Mouse (Mus musculus) megakaryocyte, embryonic 14.5 days (primary cell): ENCODE results near the gene Oxsr1. TPM values are rescaled to one million over a fixed set of nuclear protein-coding genes. Genes with fewer than 3 reads are reported as not detected.

Experiments
- H3K27me3 ChIP-seq: replicated peaks from 2 replicates; pipeline ENCODE3; 2012; ENCODE audit warnings: inconsistent platforms
- H3K36me3 ChIP-seq: replicated peaks from 2 replicates; pipeline ENCODE3; 2012; ENCODE audit warnings: low read length, inconsistent platforms, mixed read lengths
- H3K4me1 ChIP-seq: 2 replicates; pipeline ENCODE4 v1.6.1; 2012; ENCODE audit warnings: inconsistent platforms
- H3K4me3 ChIP-seq: replicated peaks from 2 replicates; pipeline ENCODE3; 2012; ENCODE audit warnings: moderate library complexity, mild to moderate bottlenecking, inconsistent platforms
- H3K9me3 ChIP-seq: 2 replicates; pipeline ENCODE4 v1.6.1; 2012; ENCODE audit warnings: inconsistent platforms
- FLI1 ChIP-seq: IDR thresholded peaks from 2 replicates; pipeline ENCODE4 v1.6.1; 2012; ENCODE audit warnings: low read length, inconsistent platforms, mixed read lengths
- GATA1 ChIP-seq: IDR thresholded peaks from 3 replicates; pipeline ENCODE4 v1.6.1; 2012; ENCODE audit warnings: mixed read lengths, low read length, inconsistent platforms, borderline replicate concordance
- polyA plus RNA-seq: library from polyadenylated mRNA; stranded (reverse); fragments of >175 nt; gene quantifications from 2 replicates; pipeline ENCODE4 v1.2.3, GENCODE M21; 2012; ENCODE audit warnings: low replicate concordance; ENCODE audit not compliant: insufficient read depth

Oxsr1 gene
- polyA plus RNA-seq, 1 experiment: 8.2 TPM

- Histone ChIP-seq H3K4me1 (no peaks in the 10 kb centered on the region), H3K9me3 (peaks cover 48% of the 10 kb centered on the region), H3K27me3 (no peaks in the 10 kb centered on the region), H3K4me3 (no peak overlapping the region), H3K36me3 (no peaks in the 10 kb centered on the region)
- TF ChIP-seq GATA1: no peak
- TF ChIP-seq FLI1: no peak
These were observed 115.1 kb downstream of the Oxsr1 start for GRCm38 (mm10) chr9:119207113-119207512.

- no peaks in the 10 kb centered on the region for H3K27me3 ChIP-seq
- TF ChIP-seq FLI1: no peak
- no peak for TF ChIP-seq GATA1
These were observed 115.6 kb downstream of the Oxsr1 start for GRCm38 (mm10) chr9:119206666-119207065.

GRCm38 (mm10) chr9:119205756-119206155, 116.5 kb downstream of the Oxsr1 start:
- H3K4me1 ChIP-seq: no peaks in the 10 kb centered on the region
- H3K36me3 ChIP-seq: no peaks in the 10 kb centered on the region
- H3K9me3 ChIP-seq: peaks cover 37% of the 10 kb centered on the region
- TF ChIP-seq GATA1: no peak
- TF ChIP-seq FLI1: no peak
- no peak overlapping the region for H3K4me3 ChIP-seq
- no peaks in the 10 kb centered on the region for H3K27me3 ChIP-seq

More at GRCm38 (mm10) chr9:119206666-119207065, 115.6 kb downstream of the Oxsr1 start:
- H3K4me3 ChIP-seq: no peak overlapping the region
- no peaks in the 10 kb centered on the region for H3K4me1 ChIP-seq
- H3K9me3 ChIP-seq: peaks cover 44% of the 10 kb centered on the region
- no peaks in the 10 kb centered on the region for H3K36me3 ChIP-seq

GRCm38 (mm10) chr9:119203617-119204016, 118.6 kb downstream of the Oxsr1 start:
- no peak overlapping the region for H3K4me3 ChIP-seq
- H3K9me3 ChIP-seq: peaks cover 33% of the 10 kb centered on the region
- no peaks in the 10 kb centered on the region for H3K4me1 ChIP-seq
- TF ChIP-seq GATA1 (no peak), FLI1 (no peak)
- H3K36me3 ChIP-seq: no peaks in the 10 kb centered on the region
- H3K27me3 ChIP-seq: peaks cover 3% of the 10 kb centered on the region

GRCm38 (mm10) chr9:119201653-119202052, 120.6 kb downstream of the Oxsr1 start:
- Histone ChIP-seq H3K4me1 (no peaks in the 10 kb centered on the region), H3K4me3 (no peak overlapping the region), H3K36me3 (no peaks in the 10 kb centered on the region), H3K27me3 (peaks cover 5% of the 10 kb centered on the region), H3K9me3 (peaks cover 33% of the 10 kb centered on the region)
- TF ChIP-seq FLI1 (no peak), GATA1 (no peak)

GRCm38 (mm10) chr9:119199151-119199861, 122.9 kb downstream of the Oxsr1 start:
- Histone ChIP-seq H3K4me3 (no peak overlapping the region), H3K4me1 (no peaks in the 10 kb centered on the region), H3K27me3 (peaks cover 5% of the 10 kb centered on the region), H3K9me3 (peaks cover 12% of the 10 kb centered on the region), H3K36me3 (no peaks in the 10 kb centered on the region)
- no peak for TF ChIP-seq GATA1
- TF ChIP-seq FLI1: no peak

- TF ChIP-seq FLI1: no peak
- no peak for TF ChIP-seq GATA1
- peaks cover 3% of the 10 kb centered on the region; the same call in 1 of the 2 replicates for H3K9me3 ChIP-seq
- H3K27me3 ChIP-seq: peaks cover 9% of the 10 kb centered on the region
- no peaks in the 10 kb centered on the region for H3K4me1 ChIP-seq
- no peak overlapping the region for H3K4me3 ChIP-seq
- H3K36me3 ChIP-seq: no peaks in the 10 kb centered on the region
These were observed 129.8 kb downstream of the Oxsr1 start for GRCm38 (mm10) chr9:119192202-119192990.

Other genes with a start within 250 kb of the Oxsr1 start
- gene Plcd1, start 228.9 kb downstream of the Oxsr1 start, polyA plus RNA-seq: 1.5 TPM in 1 of 2 replicates, not detected in the other
- gene Dlec1, start 219.9 kb downstream of the Oxsr1 start, polyA plus RNA-seq: not detected in 2 replicates
- 1.5 TPM in 1 of 2 replicates, not detected in the other for gene Acaa1b, start 165.3 kb downstream of the Oxsr1 start, polyA plus RNA-seq
- not detected in 2 replicates for gene Gm47289, start 163.3 kb downstream of the Oxsr1 start, polyA plus RNA-seq
- not detected in 2 replicates for gene Slc22a13, start 113.3 kb downstream of the Oxsr1 start, polyA plus RNA-seq
- 77.2 and 206 TPM in 2 replicates for gene Acaa1a, start 17.2 kb upstream of the Oxsr1 start, polyA plus RNA-seq
- gene Myd88, start 19.0 kb upstream of the Oxsr1 start, polyA plus RNA-seq: 17.6 and 38.2 TPM in 2 replicates
- gene Xylb, start 35.0 kb upstream of the Oxsr1 start, polyA plus RNA-seq: 0.09 and 0.70 TPM in 2 replicates
- gene Slc22a14, start 43.1 kb upstream of the Oxsr1 start, polyA plus RNA-seq: not detected in 2 replicates
- 0.81 and 0.87 TPM in 2 replicates for gene Acvr2b, start 79.7 kb upstream of the Oxsr1 start, polyA plus RNA-seq
- 0.72 TPM in 1 of 2 replicates, not detected in the other for gene Exog, start 122.5 kb upstream of the Oxsr1 start, polyA plus RNA-seq